Mouse (Mus musculus): Measurements from ENCODE around the gene Stk17b. TPM values are rescaled to one million over a fixed set of nuclear protein-coding genes. Genes with fewer than 3 reads are reported as not detected.

Gene Stk17b
- total and polyA plus RNA-seq, 3 experiments, result 6.4 to 8.0 TPM; not detected in 1

DNA sequence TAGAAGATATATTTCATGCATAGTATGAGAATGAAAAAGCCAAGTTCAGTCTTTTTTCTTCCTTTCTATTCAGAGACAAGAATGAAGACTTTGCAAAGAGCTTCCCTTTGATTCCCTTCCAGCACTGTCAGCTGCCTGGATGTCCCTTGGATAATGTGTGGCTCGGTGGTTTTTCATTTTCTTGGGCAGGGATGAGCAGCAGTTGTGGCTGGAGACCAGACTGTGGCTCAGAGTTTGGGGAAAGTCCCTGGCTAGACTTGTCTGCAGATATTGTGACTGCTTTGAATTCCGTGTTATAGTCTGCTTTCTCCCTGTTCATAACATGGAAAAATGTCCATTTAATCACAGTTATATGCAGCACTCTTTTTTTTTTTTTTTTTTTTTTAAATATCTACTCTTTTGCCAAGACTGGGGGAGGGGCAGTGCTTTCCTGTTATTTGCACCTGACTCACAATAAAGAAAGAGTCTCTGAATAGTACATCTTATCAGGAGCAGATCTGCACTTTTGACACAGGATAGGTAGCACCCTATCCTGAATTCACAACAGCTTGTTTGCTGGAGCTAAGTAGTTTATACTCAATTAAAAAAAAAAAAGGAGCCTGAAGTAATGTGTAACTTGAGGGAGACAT is 29.2 kb upstream of the Stk17b start:
- Histone ChIP-seq H3K9ac (ENCODE audit: control insufficient read depth, low read depth, low read length, poor library complexity, severe bottlenecking) (no peak overlapping the region), H3K27ac (ENCODE audit: control insufficient read depth, low read depth, low read length) (no peak overlapping the region), H3K79me2 (ENCODE audit: control insufficient read depth, insufficient read depth, low read length, poor library complexity) (no peaks in the 10 kb centered on the region), H3K4me3 (ENCODE audit: control insufficient read depth in 1 of 2, insufficient read depth in 1 of 2, low read depth in 2 of 2, low read length in 2 of 2) (no peak overlapping the region), H3K27me3 (ENCODE audit: control insufficient read depth in 1 of 2, insufficient read depth in 2 of 2, low read length in 2 of 2) (no peaks in the 10 kb centered on the region), H3K9me3 (replicated peaks; ENCODE audit: insufficient read depth, low read length) (no peaks in the 10 kb centered on the region), H3K4me1 (ENCODE audit: control insufficient read depth in 1 of 2, insufficient read depth in 2 of 2, low read length in 2 of 2) (no peaks in the 10 kb centered on the region), H3K36me3 (ENCODE audit: control insufficient read depth in 1 of 2, insufficient read depth in 2 of 2, low read length in 2 of 2) (no peaks in the 10 kb centered on the region)
- no peak for DNase-seq (ENCODE audit: low read depth, low spot score)
- TF ChIP-seq POLR2A (IDR thresholded peaks at IDR 0.05; ENCODE audit: control insufficient read depth in 1 of 2, insufficient read depth in 1 of 2, low read depth in 1 of 2, low read length in 2 of 2, poor library complexity in 1 of 2) (no peak), RCOR1 (IDR thresholded peaks at IDR 0.05; ENCODE audit: low read depth, low read length) (no peak), E2F4 (IDR thresholded peaks at IDR 0.05; ENCODE audit: borderline replicate concordance, low read depth, low read length) (no peak), CHD1 (IDR thresholded peaks at IDR 0.05; ENCODE audit: low read depth, low read length) (no peak), GATA1 (IDR thresholded peaks at IDR 0.05; ENCODE audit: low read depth, low read length) (no peak), RAD21 (IDR thresholded peaks at IDR 0.05; ENCODE audit: low read depth, low read length) (no peak), NELFE (IDR thresholded peaks at IDR 0.05; ENCODE audit: low read depth, low read length) (no peak), TCF12 (IDR thresholded peaks at IDR 0.05; ENCODE audit: low read depth, low read length) (no peak), MAZ (IDR thresholded peaks at IDR 0.05; ENCODE audit: low read depth, low read length) (no peak), BHLHE40 (IDR thresholded peaks at IDR 0.05; ENCODE audit: borderline replicate concordance, low read depth, low read length) (no peak), HCFC1 (IDR thresholded peaks at IDR 0.05; ENCODE audit: low read depth, low read length) (no peak), ZNF384 (IDR thresholded peaks at IDR 0.05; ENCODE audit: low read depth, low read length) (no peak), ETS1 (IDR thresholded peaks at IDR 0.05; ENCODE audit: low read depth, low read length) (no peak), MEF2A (IDR thresholded peaks at IDR 0.05; ENCODE audit: extremely low read depth, insufficient replicate concordance, low read depth, low read length, poor library complexity, severe bottlenecking) (no peak), GABPA (IDR thresholded peaks at IDR 0.05; ENCODE audit: low read depth, low read length) (no peak), TBP (IDR thresholded peaks at IDR 0.05; ENCODE audit: low read depth, low read length) (no peak), EP300 (IDR thresholded peaks at IDR 0.05; ENCODE audit: low read depth in 1 of 2, low read length in 2 of 2) (no peak), NRF1 (IDR thresholded peaks at IDR 0.05; ENCODE audit: insufficient read depth, low read depth, low read length, poor library complexity, severe bottlenecking) (no peak)

GRCm38 (mm10) chr1:53811919-53812318 is 26.9 kb upstream of the Stk17b start:
- H3K4me3 ChIP-seq (ENCODE audit: control insufficient read depth in 1 of 2, insufficient read depth in 1 of 2, low read depth in 2 of 2, low read length in 2 of 2), result no peak overlapping the region
- H3K27ac ChIP-seq (ENCODE audit: control insufficient read depth, low read depth, low read length), result no peak overlapping the region
- H3K9me3 ChIP-seq (replicated peaks; ENCODE audit: insufficient read depth, low read length), result no peaks in the 10 kb centered on the region
- TF ChIP-seq MAX (IDR thresholded peaks at IDR 0.05; ENCODE audit: low read length) (no peak), TAL1 (IDR thresholded peaks at IDR 0.05; ENCODE audit: low read length) (no peak), ELF1 (IDR thresholded peaks at IDR 0.05; ENCODE audit: low read depth, low read length) (no peak), JUND (IDR thresholded peaks at IDR 0.05; ENCODE audit: low read depth, low read length) (no peak), CTCF (IDR thresholded peaks at IDR 0.05 in 2 of 3, conservative IDR thresholded peaks at IDR 0.05 in 1 of 3; ENCODE audit: control insufficient read depth in 1 of 3, insufficient read depth in 1 of 3, low read depth in 2 of 3, low read length in 3 of 3, poor library complexity in 1 of 3, severe bottlenecking in 1 of 3) (no peak), NRF1 (IDR thresholded peaks at IDR 0.05; ENCODE audit: insufficient read depth, low read depth, low read length, poor library complexity, severe bottlenecking) (no peak), BHLHE40 (IDR thresholded peaks at IDR 0.05; ENCODE audit: borderline replicate concordance, low read depth, low read length) (no peak), POLR2AphosphoS5 (IDR thresholded peaks at IDR 0.05; ENCODE audit: borderline replicate concordance, low read depth, low read length) (no peak), SIN3A (IDR thresholded peaks at IDR 0.05; ENCODE audit: low read length) (no peak), ZMIZ1 (IDR thresholded peaks at IDR 0.05; ENCODE audit: low read depth, low read length) (no peak)
- H3K36me3 ChIP-seq (ENCODE audit: control insufficient read depth in 1 of 2, insufficient read depth in 2 of 2, low read length in 2 of 2), result no peaks in the 10 kb centered on the region
- DNase-seq (ENCODE audit: low read depth, low spot score), result no peak
- H3K27me3 ChIP-seq (ENCODE audit: control insufficient read depth in 1 of 2, insufficient read depth in 2 of 2, low read length in 2 of 2), result no peaks in the 10 kb centered on the region
- no peaks in the 10 kb centered on the region for H3K79me2 ChIP-seq (ENCODE audit: control insufficient read depth, insufficient read depth, low read length, poor library complexity)
- H3K9ac ChIP-seq (ENCODE audit: control insufficient read depth, low read depth, low read length, poor library complexity, severe bottlenecking), result no peak overlapping the region
- H3K4me1 ChIP-seq (ENCODE audit: control insufficient read depth in 1 of 2, insufficient read depth in 2 of 2, low read length in 2 of 2), result no peaks in the 10 kb centered on the region
